Mouse (Mus musculus): ENCODE results near the gene Hps6.
"Not testable (repeated sequence)": the region's sequence is repeated elsewhere in the genome, so short reads cannot be mapped to it uniquely, and the experiment has no call there.

Gene Hps6

DNA sequence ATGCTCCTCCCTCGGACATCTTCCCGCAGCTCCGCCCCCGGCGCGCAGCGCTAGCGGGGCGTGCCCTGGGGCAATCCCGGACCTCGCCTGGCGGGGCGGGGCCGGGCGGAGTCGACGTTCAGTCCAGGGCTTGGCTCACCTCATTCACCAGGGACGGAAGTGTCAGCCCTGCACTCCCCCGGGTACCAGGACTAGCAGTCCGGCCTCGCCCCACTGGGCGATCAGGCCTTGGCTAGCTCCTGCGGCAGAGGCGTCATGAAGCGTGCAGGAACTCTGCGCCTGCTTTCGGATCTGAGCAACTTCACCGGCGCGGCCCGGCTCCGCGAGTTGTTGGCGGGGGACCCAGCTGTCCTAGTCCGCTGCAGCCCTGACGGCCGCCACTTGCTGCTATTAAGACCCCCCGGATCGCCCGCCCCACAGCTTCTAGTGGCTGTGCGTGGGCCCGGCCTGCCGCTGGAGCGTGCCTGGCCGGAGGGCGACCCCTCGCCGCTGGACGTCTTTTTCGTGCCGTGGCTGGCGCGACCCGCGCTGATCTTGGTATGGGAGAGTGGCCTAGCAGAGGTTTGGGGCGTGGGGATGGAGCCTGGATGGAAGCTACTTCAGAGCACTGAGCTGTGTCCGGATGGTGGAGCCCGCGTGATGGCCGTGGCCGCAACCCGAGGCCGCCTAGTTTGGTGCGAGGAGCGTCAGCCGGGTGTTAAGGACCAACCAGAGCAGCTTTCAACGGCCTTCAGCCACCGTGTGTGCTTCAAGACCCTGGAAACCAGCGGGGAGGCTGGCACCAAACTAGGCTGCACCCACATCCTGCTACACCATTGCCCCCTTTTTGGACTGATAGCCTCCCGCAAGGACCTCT is at the start of gene Hps6:
Gene Hps6, plus strand, starts transcription at position 138 of the 856 bp plus-strand sequence.
- DNase-seq (ENCODE audit: low spot score): peak; percentile 65

DNA sequence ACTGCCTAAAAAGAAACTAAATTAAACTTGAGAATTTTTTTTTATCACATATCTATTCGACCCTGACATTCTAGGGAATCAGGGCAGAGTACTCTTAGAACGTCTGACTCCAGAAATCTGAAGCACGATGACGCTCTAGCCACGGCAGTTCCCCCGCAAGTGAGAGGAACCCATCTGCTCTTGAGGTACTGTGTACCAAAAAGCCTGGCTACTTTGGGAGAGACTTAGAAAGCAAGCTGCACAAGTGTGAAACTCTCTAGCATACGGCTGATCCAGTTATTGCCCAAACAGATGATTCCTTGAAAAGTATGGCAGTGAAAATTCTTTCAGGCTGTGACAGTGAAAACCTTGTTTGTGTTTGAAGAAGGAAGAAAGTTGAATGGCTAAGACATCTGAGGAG is 46.6 kb upstream of the Hps6 start:
- no peak for DNase-seq (ENCODE audit: low spot score)

DNA sequence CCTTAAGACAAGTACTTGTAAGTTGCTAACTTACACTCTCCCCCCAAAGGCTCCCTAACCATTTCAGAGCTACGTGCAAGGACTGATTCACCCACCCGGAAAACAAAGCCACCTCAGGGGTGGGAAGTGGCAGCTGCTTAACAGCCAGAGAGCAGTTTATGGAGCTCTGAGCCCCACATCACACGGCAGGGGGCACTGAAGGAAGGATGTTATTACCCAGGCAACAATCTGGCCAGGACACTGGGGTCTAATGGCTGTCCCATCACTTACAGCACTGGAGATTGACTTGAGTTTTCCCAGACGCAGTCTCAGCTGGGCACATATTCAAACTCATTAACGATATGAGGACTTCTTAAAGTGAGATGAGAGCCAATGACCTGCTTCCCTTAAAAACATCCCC is 42.5 kb upstream of the Hps6 start:
- peak; percentile 1 for DNase-seq (ENCODE audit: low spot score)

DNA sequence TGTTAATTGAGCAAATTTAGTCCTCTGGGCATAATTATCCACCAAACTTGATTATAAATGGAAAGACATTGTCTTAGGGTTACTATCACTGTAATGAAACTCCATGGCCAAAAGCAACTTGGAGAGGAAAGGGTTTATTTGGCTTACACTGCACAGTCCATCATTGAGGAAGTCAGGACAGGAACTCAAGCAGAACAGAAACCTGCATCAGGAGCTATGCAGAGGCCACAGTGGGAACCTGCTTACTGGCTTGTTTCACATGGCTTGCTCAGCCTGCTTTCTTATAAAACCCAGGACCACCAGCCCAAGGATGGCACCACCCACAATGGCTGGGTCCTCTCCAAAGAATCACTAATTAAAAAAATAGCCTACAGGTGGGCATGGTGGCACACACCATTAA is 18.9 kb upstream of the Hps6 start:
- no peak for DNase-seq (ENCODE audit: low spot score)

DNA sequence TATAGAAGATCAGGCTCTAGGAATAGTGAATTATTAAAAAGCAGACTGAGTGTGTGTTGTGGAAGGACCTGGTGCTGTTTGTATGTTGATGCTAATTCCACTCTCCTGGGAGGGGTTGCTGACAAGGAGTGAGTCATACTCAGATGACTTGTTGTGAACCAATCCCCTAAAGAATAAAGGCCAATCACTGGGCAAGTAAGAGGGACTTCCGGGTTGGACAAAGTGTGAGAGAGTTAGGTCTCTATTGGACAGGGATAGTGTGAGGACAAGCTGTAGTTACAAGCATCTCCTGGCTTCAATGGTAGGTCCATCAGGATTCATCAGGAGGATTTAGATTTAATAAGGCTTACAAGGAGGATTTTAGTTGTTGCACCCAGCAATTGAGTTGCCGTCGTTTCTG is 15.1 kb upstream of the Hps6 start:
- DNase-seq (ENCODE audit: low spot score): no peak

DNA sequence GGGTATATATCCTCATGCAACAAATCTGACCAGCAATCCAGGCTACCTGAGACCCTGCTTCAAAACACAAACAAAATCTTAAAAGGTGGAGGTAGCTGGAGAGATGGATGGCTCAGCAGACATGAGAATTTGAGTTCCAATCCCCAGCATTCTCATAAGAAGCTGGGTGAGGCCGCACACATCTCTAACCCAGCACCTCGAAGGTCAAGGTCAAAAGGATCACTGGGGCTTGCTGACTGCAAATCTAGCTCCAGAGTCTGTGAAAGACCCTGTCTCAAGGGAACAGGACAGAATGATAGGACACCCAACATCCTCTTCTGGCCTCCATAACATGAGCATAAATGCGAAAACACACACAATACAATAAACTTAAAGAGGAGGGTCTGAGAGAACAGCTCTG is 12.1 kb upstream of the Hps6 start:
- DNase-seq (ENCODE audit: low spot score): no peak

DNA sequence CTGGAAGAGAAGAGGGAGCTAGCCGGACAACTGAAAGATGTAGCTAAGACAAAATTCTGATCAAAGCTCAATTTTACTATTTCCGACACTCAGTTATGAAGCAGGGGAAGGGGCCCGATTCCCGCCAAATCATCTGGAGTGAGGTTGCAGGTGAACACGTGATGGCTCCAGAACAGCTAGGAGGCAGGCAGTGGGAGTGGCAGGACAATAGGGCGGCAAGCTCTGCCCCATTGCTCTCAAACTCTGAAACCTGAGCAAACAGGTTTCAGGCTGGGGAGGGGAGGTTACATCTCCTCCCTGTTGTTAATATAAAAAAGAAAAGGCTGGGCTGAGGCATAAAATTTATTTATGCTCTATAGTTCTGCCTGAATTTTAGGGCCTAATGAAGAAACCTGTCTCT is 9.9 kb upstream of the Hps6 start:
- not testable (repeated sequence) for DNase-seq (ENCODE audit: low spot score)

DNA sequence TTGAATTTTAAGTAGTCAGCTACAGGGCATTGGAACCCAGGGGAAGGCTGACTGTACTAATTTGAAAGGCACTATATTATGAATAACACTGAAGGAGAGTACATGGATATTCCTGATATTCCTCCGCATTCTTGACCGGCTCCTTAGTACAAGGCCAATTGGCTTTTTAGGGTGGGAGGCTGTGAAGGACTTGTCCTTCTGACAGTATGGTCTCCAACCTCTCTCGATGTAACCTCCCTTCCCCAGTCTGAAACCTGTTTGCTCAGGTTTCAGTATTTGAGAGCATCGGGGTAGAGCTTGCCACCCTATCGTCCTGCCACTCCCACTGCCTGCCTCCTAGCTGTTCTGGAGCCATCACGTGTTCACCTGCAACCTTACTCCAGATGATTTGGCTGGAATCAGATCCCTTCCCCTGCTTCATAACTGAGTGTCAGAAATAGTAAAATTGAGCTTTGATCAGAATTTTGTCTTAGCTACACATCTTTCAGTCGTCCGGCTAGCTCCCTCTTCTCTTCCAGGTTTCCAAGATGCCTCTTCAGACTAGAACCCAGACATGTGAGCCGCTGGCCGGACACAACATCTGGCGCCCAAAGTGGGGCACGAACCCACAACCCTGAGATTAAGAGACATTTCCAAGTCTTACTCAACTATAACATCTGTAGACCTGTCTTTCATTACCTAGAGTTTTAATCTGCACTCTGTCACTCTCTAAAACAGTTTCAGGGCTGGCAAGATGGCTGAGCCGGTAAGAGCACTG is 9.1 kb upstream of the Hps6 start:
- no peak for DNase-seq (ENCODE audit: low spot score)

DNA sequence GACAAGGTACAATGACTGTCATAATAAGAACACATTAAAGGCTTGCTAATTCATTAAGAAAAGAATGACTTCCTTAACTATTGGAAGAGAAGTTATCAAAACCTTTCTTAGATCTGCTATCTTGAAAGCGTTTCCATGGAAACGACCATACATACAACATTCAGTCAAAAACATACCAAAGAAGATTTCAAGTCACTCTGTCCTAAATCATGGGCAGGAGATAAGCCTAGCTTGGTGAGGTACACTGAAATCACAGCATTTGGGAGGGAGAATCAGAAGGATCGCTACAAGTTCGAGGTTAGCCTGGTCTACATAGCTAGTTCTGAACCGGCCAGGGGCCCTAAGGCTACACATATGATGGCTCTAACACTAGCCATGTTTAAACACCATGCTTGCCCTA is 5.9 kb upstream of the Hps6 start:
- no peak for DNase-seq (ENCODE audit: low spot score)

DNA sequence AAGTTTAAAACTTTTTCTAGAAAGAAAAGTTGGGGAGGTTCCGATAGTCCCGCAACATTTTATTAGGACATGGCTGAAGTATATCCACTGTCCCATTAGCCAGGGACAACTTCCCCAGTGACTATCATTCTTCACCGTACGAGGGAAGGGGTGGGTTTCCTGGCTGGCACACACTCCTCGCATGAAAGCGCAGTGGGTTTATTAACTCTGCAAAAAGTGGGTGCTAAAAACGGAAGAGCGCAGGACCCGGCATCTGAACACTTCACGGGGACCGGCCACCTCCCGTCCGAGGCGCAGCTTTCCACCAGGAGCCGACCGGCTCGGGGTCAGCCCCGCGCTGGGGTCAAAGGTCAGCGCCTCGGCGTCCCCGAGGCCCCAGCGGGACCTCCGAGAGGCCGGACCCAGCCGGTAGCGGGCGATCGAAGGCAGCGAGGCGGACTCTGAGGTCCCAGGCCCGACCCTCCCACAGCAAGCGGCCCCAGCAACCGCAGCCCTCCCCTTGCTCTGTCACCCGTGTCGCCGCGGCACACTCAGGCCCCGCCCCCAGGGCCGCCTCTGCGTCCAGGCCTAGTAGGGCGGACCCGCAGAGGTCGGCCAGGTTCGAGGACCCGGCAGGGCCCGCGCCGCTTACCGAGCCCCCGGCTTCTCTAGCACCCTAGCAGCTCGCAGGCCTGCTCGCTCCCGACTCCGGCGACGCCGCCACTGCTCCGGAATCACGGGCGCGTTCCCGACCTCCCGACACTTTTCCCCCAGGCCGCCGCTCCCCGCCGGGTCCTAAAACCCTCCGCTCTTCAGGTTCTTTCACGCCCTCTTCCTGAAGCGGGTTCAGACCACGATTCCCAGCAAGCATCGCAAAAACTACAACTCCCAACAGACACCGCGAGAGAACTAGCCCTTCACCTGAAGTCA is 5.3 kb upstream of the Hps6 start, which contains the start of gene Armh3:
Gene Armh3, minus strand, starts transcription at position 704 of the 909 bp plus-strand sequence.
- peak; percentile 85 for DNase-seq (ENCODE audit: low spot score)

DNA sequence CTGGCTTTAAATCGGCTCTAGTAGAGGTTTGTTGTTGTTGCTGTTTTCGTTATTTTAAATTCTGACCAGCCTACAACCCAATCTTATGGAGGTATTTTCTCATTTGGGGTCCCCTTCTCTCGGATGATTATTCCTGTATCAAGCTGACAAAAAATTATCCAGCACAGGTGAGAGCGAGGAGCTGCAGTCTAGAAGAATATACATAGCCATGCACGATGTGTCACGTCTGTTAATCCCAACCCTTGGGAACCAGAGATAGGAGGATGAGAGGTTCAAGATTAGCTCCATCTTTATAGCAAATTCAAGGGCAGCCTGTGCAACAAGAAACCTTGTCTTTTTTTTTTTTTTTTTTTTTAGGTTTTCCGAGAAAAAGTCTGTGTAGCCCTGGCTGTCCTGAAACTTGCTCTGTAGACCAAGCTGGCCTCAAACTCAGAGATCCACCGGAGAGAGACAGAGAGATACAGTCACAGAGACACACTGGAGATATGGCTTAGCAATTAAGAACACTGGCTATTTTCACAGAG is 4.6 kb upstream of the Hps6 start:
- no peak for DNase-seq (ENCODE audit: low spot score)

DNA sequence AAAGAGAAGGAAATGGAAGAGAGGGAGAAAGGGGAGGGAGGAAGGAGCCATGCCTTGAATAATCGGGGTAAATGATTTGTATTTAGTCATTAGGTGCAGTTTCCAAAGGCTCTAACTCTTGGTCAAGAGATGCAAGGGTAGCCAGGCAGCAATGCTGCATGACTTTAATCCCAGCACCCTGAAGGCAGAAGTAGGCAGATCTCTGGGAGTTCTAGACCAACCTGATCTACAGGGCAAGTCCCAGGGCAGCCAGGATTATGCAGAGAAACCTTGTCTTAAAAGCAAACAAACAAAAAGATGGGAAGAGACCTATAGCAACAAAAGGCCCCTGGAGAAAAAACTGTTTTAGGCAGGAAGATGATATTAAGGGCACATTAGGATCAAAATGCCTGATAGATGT is 3.9 kb upstream of the Hps6 start:
- no peak for DNase-seq (ENCODE audit: low spot score)

DNA sequence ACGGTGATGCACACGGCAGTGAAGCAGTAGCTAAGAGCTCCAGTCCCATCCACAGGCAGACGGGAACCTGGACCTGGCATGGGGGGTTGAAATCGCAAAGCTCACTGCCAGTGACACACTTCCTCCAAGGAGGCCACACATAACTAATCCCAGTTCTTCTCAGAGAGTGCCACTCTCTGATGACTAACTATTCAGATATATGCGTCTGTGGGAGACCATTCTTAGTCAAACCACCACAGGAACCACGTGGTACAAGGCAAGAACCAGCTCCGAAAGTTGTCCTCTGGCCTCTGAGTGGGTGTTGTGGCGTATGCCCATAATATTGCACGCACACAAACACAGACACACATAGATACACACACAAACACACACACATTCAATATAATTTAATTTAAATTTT is 1.0 kb upstream of the Hps6 start:
- DNase-seq (ENCODE audit: low spot score): no peak

DNA sequence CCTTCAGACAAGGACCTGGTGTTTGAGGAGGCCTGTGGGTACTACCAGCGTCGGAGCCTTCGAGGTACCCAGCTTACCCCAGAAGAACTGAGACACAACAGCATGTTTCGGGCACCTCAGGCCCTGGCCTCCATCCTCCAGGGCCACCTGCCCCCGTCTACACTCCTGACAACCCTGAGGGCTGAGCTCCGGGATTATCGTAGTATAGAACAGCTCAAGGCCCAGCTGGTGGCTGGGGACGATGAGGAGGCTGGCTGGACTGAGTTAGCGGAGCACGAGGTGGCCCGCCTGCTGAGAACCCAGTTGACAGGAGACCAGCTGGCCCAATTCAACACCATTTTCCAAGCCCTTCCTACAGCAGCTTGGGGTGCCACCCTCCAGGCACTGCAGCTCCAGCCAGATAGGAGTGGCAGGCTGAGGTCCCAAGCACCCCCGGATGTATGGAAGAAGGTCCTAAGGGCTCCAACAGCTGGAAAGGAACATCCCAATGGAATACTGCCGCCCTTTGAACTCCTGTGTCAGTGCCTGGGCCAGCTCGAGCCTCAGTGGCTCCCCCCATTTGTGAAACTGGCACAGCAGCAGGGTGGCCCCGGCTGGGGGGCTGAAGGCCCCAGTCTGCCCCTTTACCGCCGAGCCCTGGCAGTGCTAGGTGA is 1.6 kb downstream of the Hps6 start:
- no peak for DNase-seq (ENCODE audit: low spot score)

DNA sequence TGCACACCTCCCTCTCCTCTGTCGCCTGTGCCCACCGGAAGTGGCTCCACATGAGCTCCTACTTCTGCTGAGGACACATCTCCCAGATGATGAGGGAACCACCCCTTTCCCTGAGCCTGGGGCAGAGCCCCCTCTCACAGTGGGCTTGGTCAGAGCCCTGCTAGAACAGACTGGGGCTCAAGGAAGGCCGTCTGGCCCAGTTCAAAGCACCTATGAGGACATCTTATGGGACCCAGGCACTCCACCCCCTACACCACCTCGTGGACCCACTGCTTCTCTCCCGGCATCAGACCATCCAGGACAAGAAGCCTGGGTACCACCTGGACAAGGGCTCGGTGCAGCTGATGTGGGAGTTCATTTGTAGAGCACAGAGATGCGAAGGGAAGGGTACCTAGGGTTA is 2.4 kb downstream of the Hps6 start:
- no peak for DNase-seq (ENCODE audit: low spot score)

DNA sequence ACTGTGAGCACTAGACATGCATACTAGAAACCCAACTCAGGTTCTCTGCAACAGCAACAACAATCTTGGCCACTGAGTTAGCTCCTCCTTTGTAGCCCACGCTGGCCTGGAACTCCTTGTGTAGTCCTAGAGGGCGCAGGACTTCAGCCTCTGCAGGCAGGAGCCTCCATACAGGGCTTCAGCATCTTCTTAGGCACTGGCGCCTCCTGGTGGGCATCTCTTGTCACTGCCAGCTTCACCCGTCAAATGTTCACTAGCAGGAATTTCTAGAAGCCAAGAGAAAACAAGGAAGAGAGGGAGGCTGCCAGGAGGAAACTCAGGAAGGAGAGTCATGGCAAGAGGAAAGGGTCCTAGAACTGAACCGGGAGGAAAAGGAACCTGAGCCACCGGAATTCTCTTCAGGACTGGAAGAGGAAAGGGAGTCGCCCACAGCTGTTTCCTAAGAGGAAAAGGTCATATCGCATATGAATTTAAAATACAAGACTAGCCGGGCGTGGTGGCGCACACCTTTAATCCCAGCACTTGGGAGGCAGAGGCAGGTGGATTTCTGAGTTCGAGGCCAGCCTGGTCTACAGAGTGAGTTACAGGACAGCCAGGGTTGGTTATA is 11.4 kb downstream of the Hps6 start:
- peak; percentile 82 for DNase-seq (ENCODE audit: low spot score)

DNA sequence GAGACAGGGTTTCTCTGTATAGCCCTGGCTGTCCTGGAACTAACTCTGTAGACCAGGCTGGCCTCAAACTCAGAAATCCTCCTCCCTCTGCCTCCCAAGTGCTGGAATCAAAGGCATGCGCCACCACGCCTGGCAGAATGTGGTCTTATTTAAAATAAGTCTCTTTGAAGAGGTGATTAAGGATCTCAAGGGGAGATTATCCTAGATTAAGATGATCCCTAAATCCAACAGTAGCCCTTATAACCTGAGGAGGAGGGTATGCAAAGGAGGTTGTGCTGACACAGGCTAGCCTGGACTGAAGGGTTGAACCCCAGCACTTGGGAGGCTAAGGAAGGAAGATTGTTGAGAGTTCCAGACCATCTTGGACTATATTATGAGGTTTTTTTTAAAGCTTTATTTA is 12.7 kb downstream of the Hps6 start:
- DNase-seq (ENCODE audit: low spot score): no peak

DNA sequence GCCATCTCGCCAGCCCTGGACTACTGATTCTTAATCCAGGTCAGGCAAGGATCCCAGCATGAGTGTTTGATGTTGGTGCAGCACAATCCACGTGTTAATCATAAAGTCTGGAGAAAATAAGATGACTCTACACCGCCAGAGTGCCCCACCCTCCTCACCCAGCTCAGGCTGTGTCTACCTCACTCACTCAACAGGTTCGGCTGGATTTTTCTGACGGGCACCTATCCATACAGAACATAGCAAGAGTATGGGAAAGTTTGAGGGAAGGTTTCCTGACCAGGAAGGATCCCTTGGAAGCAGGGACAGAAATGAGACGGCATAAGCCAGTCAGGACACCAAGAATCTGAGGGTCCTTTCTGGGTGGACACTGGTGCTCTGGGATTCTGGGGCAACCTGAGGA is 21.7 kb downstream of the Hps6 start:
- no peak for DNase-seq (ENCODE audit: low spot score)

DNA sequence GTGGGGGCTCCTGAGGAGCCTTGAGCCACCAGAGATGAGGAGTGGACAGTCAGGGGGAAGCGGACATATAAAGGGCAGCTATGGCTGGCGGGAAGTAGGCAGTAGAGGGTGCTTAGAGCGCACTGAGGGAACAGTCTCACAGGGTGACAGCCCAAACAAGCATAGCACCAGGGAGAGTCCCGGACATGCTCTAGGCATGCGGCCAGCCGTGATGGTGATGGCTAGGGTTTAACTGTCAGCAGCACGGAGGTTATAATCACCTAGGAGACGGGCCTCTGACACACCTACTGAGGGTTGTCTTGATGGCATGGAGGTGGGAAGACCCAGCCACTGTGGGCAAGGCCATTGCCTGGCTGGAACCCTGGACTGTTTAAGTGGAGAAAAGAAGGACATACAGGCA is 23.3 kb downstream of the Hps6 start:
- DNase-seq (ENCODE audit: low spot score): no peak

DNA sequence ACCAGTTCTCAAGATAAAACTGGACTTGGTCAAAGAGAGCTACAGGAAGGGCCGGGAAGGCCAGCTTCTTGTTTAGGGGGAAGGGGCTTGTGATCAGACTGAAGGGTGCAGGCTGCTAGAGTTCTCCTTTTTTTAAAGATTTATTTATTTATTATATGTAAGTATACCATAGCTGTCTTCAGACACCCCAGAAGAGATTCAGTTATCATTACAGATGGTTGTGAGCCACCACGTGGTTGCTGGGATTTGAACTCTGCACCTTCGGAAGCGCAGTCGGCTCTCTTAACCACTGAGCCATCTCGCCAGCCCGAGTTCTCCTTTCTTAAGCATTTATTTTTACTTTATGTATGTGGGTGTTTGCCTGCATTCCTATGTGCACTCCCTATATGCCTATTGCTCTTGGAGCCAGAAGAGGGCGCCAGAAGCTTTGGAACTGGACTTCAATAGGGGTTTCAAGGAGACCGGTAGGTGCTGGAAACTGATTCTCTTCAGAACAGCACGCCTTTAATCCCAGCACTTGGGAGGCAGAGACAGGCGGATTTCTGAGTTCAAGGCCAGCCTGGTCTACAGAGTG is 25.5 kb downstream of the Hps6 start:
- no peak for DNase-seq (ENCODE audit: low spot score)

DNA sequence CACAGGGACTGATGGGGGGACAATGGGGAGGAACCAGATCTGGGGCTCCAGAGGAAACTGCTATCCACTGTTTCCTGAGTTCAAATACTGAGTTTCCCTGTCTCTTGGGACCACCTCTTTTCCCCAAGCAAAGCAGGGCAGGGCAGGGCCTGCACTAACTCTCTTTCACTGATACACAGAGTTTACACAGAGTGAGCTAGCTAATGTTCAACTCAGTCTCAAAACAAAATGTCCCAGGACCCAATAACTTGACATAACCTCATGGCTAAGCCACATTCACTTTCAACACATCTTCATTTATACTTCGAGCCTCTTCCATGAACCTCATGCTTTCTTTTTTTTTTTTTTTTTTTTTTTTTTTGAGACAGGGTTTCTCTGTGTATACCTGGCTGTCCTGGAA is 26.3 kb downstream of the Hps6 start:
- no peak for DNase-seq (ENCODE audit: low spot score)

Measured in ovary, postnatal 10 days (tissue).